Mouse (Mus musculus) fat pad, adult 2 months (tissue): ENCODE measurements around the gene St6galnac6.

Experiments
- DNase-seq: peaks from one replicate; pipeline ENCODE4 v3.0.0-alpha.2; 2011; ENCODE audit warnings: low read depth, low spot score; ENCODE audit errors: extremely low read depth

St6galnac6 gene

GRCm38 (mm10) chr2:32585149-32585714, 14.3 kb upstream of the St6galnac6 start:
- no peak for DNase-seq

- DNase-seq, result no peak
Measured at GRCm38 (mm10) chr2:32586871-32587351, 12.6 kb upstream of the St6galnac6 start, which contains the start of gene St6galnac4. Gene St6galnac4 (plus strand): TSS chr2:32587095.

GRCm38 (mm10) chr2:32587731-32588321, 11.7 kb upstream of the St6galnac6 start:
- no peak for DNase-seq

- no peak for DNase-seq
Measured at GRCm38 (mm10) chr2:32589213-32589795, 10.2 kb upstream of the St6galnac6 start.

- no peak for DNase-seq
Measured at GRCm38 (mm10) chr2:32590224-32590623, 9.3 kb upstream of the St6galnac6 start.

GRCm38 (mm10) chr2:32591249-32591648, 8.3 kb upstream of the St6galnac6 start:
- DNase-seq, result no peak

- DNase-seq, result no peak
Measured at GRCm38 (mm10) chr2:32596725-32597124, 2.8 kb upstream of the St6galnac6 start.

GRCm38 (mm10) chr2:32597248-32597647, 2.3 kb upstream of the St6galnac6 start:
- DNase-seq, result no peak

- DNase-seq, result no peak
Measured at GRCm38 (mm10) chr2:32597699-32598098, 1.8 kb upstream of the St6galnac6 start.

- DNase-seq, result no peak
Measured at GRCm38 (mm10) chr2:32598506-32598905, 1.0 kb upstream of the St6galnac6 start.

GRCm38 (mm10) chr2:32601417-32602065, 2.0 kb downstream of the St6galnac6 start:
- DNase-seq, result no peak

GRCm38 (mm10) chr2:32602600-32603054, 3.1 kb downstream of the St6galnac6 start:
- DNase-seq, result no peak

- no peak for DNase-seq
Measured at GRCm38 (mm10) chr2:32604631-32605030, 5.1 kb downstream of the St6galnac6 start.

GRCm38 (mm10) chr2:32606161-32607142, 6.9 kb downstream of the St6galnac6 start:
- no peak for DNase-seq

GRCm38 (mm10) chr2:32607262-32607947, 7.9 kb downstream of the St6galnac6 start:
- no peak for DNase-seq

- no peak for DNase-seq
Measured at GRCm38 (mm10) chr2:32608141-32608777, 8.8 kb downstream of the St6galnac6 start.

- DNase-seq, result no peak
Measured at GRCm38 (mm10) chr2:32608778-32609435, 9.4 kb downstream of the St6galnac6 start.

- no peak for DNase-seq
Measured at GRCm38 (mm10) chr2:32610610-32611229, 11.2 kb downstream of the St6galnac6 start.
